Mouse (Mus musculus) CH12.LX (cell line): Measurements from ENCODE around the gene Olfr544. TPM values are rescaled to one million over a fixed set of nuclear protein-coding genes. Genes with fewer than 3 reads are reported as not detected.

ENCODE experiments used
- DNase-seq: peaks from one replicate; pipeline ENCODE4 v3.0.0-alpha.2; 2013; ENCODE audit errors: extremely low read depth
- H3K27ac ChIP-seq: 2 replicates; pipeline ENCODE4 v1.5.1; 2012; ENCODE audit warnings: low read depth, mild to moderate bottlenecking, control low read depth, moderate library complexity; ENCODE audit not compliant: insufficient read depth
- H3K27me3 ChIP-seq: replicated peaks from 2 replicates; pipeline ENCODE3; 2012; ENCODE audit warnings: inconsistent platforms
- H3K36me3 ChIP-seq, 2 experiments: replicated peaks in 1 of 2; 2 replicates each; pipeline versions ENCODE3 to v1.6.1; 2012; ENCODE audit warnings: inconsistent platforms in 1 of 2, low read length in 1 of 2, mild to moderate bottlenecking in 1 of 2, mixed read lengths in 1 of 2, moderate library complexity in 1 of 2; ENCODE audit not compliant: control insufficient read depth in 1 of 2, insufficient read depth in 1 of 2
- H3K4me1 ChIP-seq, 2 experiments: 2 replicates each; pipeline ENCODE4 v1.6.1; 2012; ENCODE audit warnings: inconsistent platforms in 1 of 2, moderate library complexity in 1 of 2; ENCODE audit not compliant: insufficient read depth in 2 of 2, control insufficient read depth in 1 of 2
- H3K4me2 ChIP-seq: 2 replicates; pipeline ENCODE4 v1.6.1; 2012; ENCODE audit warnings: low read depth, mild to moderate bottlenecking, control low read depth; ENCODE audit not compliant: poor library complexity, insufficient read depth, severe bottlenecking
- H3K4me3 ChIP-seq, 3 experiments: fragments of 150-350 bp in 1 of 3; sonication (generic) in 1 of 3; replicated peaks in 1 of 3; 2 replicates each; pipeline versions ENCODE3 to v1.5.1; 2011 to 2012; ENCODE audit warnings: low read depth in 2 of 3, low read length in 2 of 3, mild to moderate bottlenecking in 2 of 3, moderate library complexity in 2 of 3, control low read depth in 1 of 3, improper control_type of control experiment in 1 of 3, inconsistent platforms in 1 of 3, mixed read lengths in 1 of 3; ENCODE audit not compliant: poor library complexity in 1 of 3
- H3K79me2 ChIP-seq: replicated peaks from 2 replicates; pipeline ENCODE4 v1.6.1; 2012; ENCODE audit warnings: mild to moderate bottlenecking, moderate library complexity; ENCODE audit not compliant: control insufficient read depth, poor library complexity, insufficient read depth, severe bottlenecking; ENCODE audit errors: extremely low read depth
- H3K9ac ChIP-seq: 2 replicates; pipeline ENCODE4 v1.6.1; 2012; ENCODE audit warnings: low read depth, mild to moderate bottlenecking, control low read depth, moderate library complexity; ENCODE audit not compliant: insufficient read depth
- H3K9me3 ChIP-seq: replicated peaks from 2 replicates; pipeline ENCODE3; 2012; ENCODE audit warnings: low read length, inconsistent platforms, mixed read lengths
- BHLHE40 ChIP-seq: IDR thresholded peaks from 2 replicates; pipeline ENCODE4 v1.6.1; 2011; ENCODE audit warnings: mild to moderate bottlenecking, low read depth, low read length, improper control_type of control experiment
- CHD2 ChIP-seq: IDR thresholded peaks from 2 replicates; pipeline ENCODE4 v1.6.1; 2011; ENCODE audit warnings: low read length, improper control_type of control experiment
- CTCF ChIP-seq, 2 experiments: IDR thresholded peaks in 1 of 2; conservative IDR thresholded peaks in 1 of 2; 2 replicates each; pipeline ENCODE4 v1.5.1; 2011 to 2012; ENCODE audit warnings: low read depth in 2 of 2, low read length in 2 of 2, improper control_type of control experiment in 1 of 2, inconsistent platforms in 1 of 2, mild to moderate bottlenecking in 1 of 2, moderate library complexity in 1 of 2
- E2F4 ChIP-seq: IDR thresholded peaks from 2 replicates; pipeline ENCODE4 v1.6.1; 2011; ENCODE audit warnings: low read depth, low read length, improper control_type of control experiment; ENCODE audit not compliant: insufficient replicate concordance
- ELF1 ChIP-seq: IDR thresholded peaks from 2 replicates; pipeline ENCODE4 v1.6.1; 2014; ENCODE audit warnings: low read depth, mild to moderate bottlenecking, inconsistent platforms, low read length, improper control_type of control experiment
- ETS1 ChIP-seq: conservative IDR thresholded peaks from 2 replicates; pipeline ENCODE4 v1.6.1; 2012; ENCODE audit warnings: low read depth, mild to moderate bottlenecking, inconsistent platforms, low read length, improper control_type of control experiment, moderate library complexity
- HCFC1 ChIP-seq: IDR thresholded peaks from 2 replicates; pipeline ENCODE4 v1.6.1; 2012; ENCODE audit warnings: low read depth, mild to moderate bottlenecking, inconsistent platforms, low read length, improper control_type of control experiment
- IRF4 ChIP-seq: IDR thresholded peaks from 2 replicates; pipeline ENCODE4 v1.6.1; 2014; ENCODE audit warnings: low read depth, mild to moderate bottlenecking, inconsistent platforms, low read length, improper control_type of control experiment
- JUN ChIP-seq: IDR thresholded peaks from 2 replicates; pipeline ENCODE4 v1.6.1; 2011; ENCODE audit warnings: low read depth, mild to moderate bottlenecking, low read length, improper control_type of control experiment, moderate library complexity; ENCODE audit not compliant: insufficient read depth
- JUND ChIP-seq: conservative IDR thresholded peaks from 2 replicates; pipeline ENCODE4 v1.6.1; 2011; ENCODE audit warnings: low read depth, low read length, improper control_type of control experiment
- KAT2A ChIP-seq: IDR thresholded peaks from 2 replicates; pipeline ENCODE4 v1.6.1; 2012; ENCODE audit warnings: low read length, improper control_type of control experiment, inconsistent platforms; ENCODE audit not compliant: insufficient replicate concordance
- MAFK ChIP-seq: IDR thresholded peaks from 2 replicates; pipeline ENCODE4 v1.6.1; 2011; ENCODE audit warnings: low read length, improper control_type of control experiment; ENCODE audit not compliant: insufficient replicate concordance
- MAX ChIP-seq: IDR thresholded peaks from 2 replicates; pipeline ENCODE4 v1.6.1; 2011; ENCODE audit warnings: low read length, improper control_type of control experiment
- MAZ ChIP-seq: IDR thresholded peaks from 2 replicates; pipeline ENCODE4 v1.6.1; 2012; ENCODE audit warnings: low read depth, mild to moderate bottlenecking, inconsistent platforms, low read length, improper control_type of control experiment, moderate library complexity
- MEF2A ChIP-seq: IDR thresholded peaks from 2 replicates; pipeline ENCODE4 v1.6.1; 2014; ENCODE audit warnings: low read depth, mild to moderate bottlenecking, inconsistent platforms, low read length, improper control_type of control experiment, borderline replicate concordance
- MXI1 ChIP-seq: IDR thresholded peaks from 2 replicates; pipeline ENCODE4 v1.6.1; 2011; ENCODE audit warnings: mild to moderate bottlenecking, low read depth, low read length, improper control_type of control experiment
- NELFE ChIP-seq: IDR thresholded peaks from 2 replicates; pipeline ENCODE4 v1.6.1; 2011; ENCODE audit warnings: low read depth, low read length, improper control_type of control experiment
- PAX5 ChIP-seq: IDR thresholded peaks from 2 replicates; pipeline ENCODE4 v1.6.1; 2012; ENCODE audit warnings: low read length, inconsistent platforms, mixed read lengths
- POLR2A ChIP-seq: IDR thresholded peaks from 2 replicates; pipeline ENCODE4 v1.6.1; 2011; ENCODE audit warnings: low read depth, mild to moderate bottlenecking, improper control_type of control experiment, low read length
- POLR2AphosphoS2 ChIP-seq: IDR thresholded peaks from 2 replicates; pipeline ENCODE4 v1.6.1; 2011; ENCODE audit warnings: low read depth, low read length, improper control_type of control experiment
- RAD21 ChIP-seq: IDR thresholded peaks from 2 replicates; pipeline ENCODE4 v1.6.1; 2011; ENCODE audit warnings: low read depth, mild to moderate bottlenecking, low read length, improper control_type of control experiment, moderate library complexity
- SMC3 ChIP-seq: IDR thresholded peaks from 2 replicates; pipeline ENCODE4 v1.6.1; 2011; ENCODE audit warnings: low read depth, low read length, improper control_type of control experiment
- TBP ChIP-seq: conservative IDR thresholded peaks from 2 replicates; pipeline ENCODE4 v1.6.1; 2011; ENCODE audit warnings: low read depth, low read length, improper control_type of control experiment
- TCF12 ChIP-seq: IDR thresholded peaks from 2 replicates; pipeline ENCODE4 v1.6.1; 2014; ENCODE audit warnings: low read depth, mild to moderate bottlenecking, inconsistent platforms, low read length, improper control_type of control experiment
- UBTF ChIP-seq: IDR thresholded peaks from 2 replicates; pipeline ENCODE4 v1.6.1; 2012; ENCODE audit warnings: low read depth, mild to moderate bottlenecking, inconsistent platforms, low read length, improper control_type of control experiment, moderate library complexity
- USF2 ChIP-seq: conservative IDR thresholded peaks from 2 replicates; pipeline ENCODE4 v1.6.1; 2011; ENCODE audit warnings: low read depth, low read length, improper control_type of control experiment
- ZC3H11A ChIP-seq: IDR thresholded peaks from 2 replicates; pipeline ENCODE4 v1.6.1; 2012; ENCODE audit warnings: low read depth, mild to moderate bottlenecking, inconsistent platforms, low read length, improper control_type of control experiment
- ZKSCAN1 ChIP-seq: IDR thresholded peaks from 2 replicates; pipeline ENCODE4 v1.6.1; 2012; ENCODE audit warnings: low read depth, inconsistent platforms, low read length, improper control_type of control experiment, borderline replicate concordance
- ZMIZ1 ChIP-seq: IDR thresholded peaks from 2 replicates; pipeline ENCODE4 v1.6.1; 2012; ENCODE audit warnings: low read depth, mild to moderate bottlenecking, inconsistent platforms, low read length, improper control_type of control experiment
- dilution Hi-C: fragments of 300-500 bp; cut with MboI; formaldehyde crosslinking; loops from 2 replicates; pipeline ENCODE4 v1.14.3; 2020; ENCODE audit warnings: low sequenced_read_pairs; ENCODE audit not compliant: extremely low pct_unique_long_range_greater_than_20kb, extremely low pct_ligation_motif_present
- in situ Hi-C: fragments of 300-500 bp; cut with MboI; formaldehyde crosslinking; loops from 3 replicates; pipeline ENCODE4 v1.14.3; 2019; ENCODE audit warnings: low sequenced_read_pairs, low pct_ligation_motif_present, low pct_unique_long_range_greater_than_20kb, mixed read lengths
- polyA plus RNA-seq: library from polyadenylated mRNA; unstranded; fragments of >175 nt; gene quantifications from 2 replicates; pipeline ENCODE4 v1.2.1, GENCODE M21; 2012; ENCODE audit warnings: low read depth; ENCODE audit not compliant: insufficient read length
- total RNA-seq, 2 experiments: library from RNA; depleted of rRNA; stranded (reverse); fragments of 300-350 nt in 1 of 2; fragments of >200 nt in 1 of 2; gene quantifications; 2 replicates each; pipeline ENCODE4 v1.2.3; 2012 to 2014

Gene Olfr544
- total and polyA plus RNA-seq, 3 experiments: 0.23 TPM; not detected in 2

- H3K4me1 ChIP-seq: peaks cover 5 to 24% of the 10 kb centered on the region in 2 experiments
- H3K4me3 ChIP-seq: peak overlapping the region in 2 of 3 experiments; percentile 22 to 36
- no peak for TF ChIP-seq MAFK
- TF ChIP-seq ETS1: no peak
- TF ChIP-seq ELF1: 0 out of 2 replicates have a peak, but pooled peaks have one; percentile 7
- TF ChIP-seq RAD21: peak; percentile 96
- TF ChIP-seq POLR2AphosphoS2: no peak
- peak; percentile 82 for TF ChIP-seq SMC3
- 0 out of 2 replicates have a peak, but pooled peaks have one; percentile 40 for TF ChIP-seq MAX
- TF ChIP-seq UBTF: 0 out of 2 replicates have a peak, but pooled peaks have one; percentile 41
- 0 out of 2 replicates have a peak, but pooled peaks have one; percentile 27 for TF ChIP-seq MEF2A
- TF ChIP-seq E2F4: peak; percentile 80; the same call in 1 of the 2 replicates
- TF ChIP-seq TCF12: 0 out of 2 replicates have a peak, but pooled peaks have one; percentile 20
- no peak for TF ChIP-seq CHD2
- TF ChIP-seq PAX5: no peak
- no peak for TF ChIP-seq JUN
- TF ChIP-seq MAZ: peak; percentile 16; the same call in 1 of the 2 replicates
- no peak for TF ChIP-seq USF2
- TF ChIP-seq IRF4: peak; percentile 76
- no peak for TF ChIP-seq TBP
- TF ChIP-seq NELFE: no peak
- TF ChIP-seq ZKSCAN1: no peak
- peak; percentile 56 for TF ChIP-seq ZC3H11A
- TF ChIP-seq HCFC1: no peak; the same call in 1 of the 2 replicates
- TF ChIP-seq KAT2A: 0 out of 2 replicates have a peak, but pooled peaks have one; percentile 25
- no peak for TF ChIP-seq ZMIZ1
- peak; percentile 67 for TF ChIP-seq BHLHE40
- TF ChIP-seq MXI1: peak; percentile 43; the same call in 1 of the 2 replicates
- TF ChIP-seq POLR2A: no peak
- TF ChIP-seq JUND: no peak
- TF ChIP-seq CTCF (conservative IDR thresholded peaks at IDR 0.05 in 1 of 2, IDR thresholded peaks at IDR 0.05 in 1 of 2; ENCODE audit: low read depth in 2 of 2, low read length in 2 of 2): peak in 1 of 2 experiments; percentile 95; a peak in 2 of 4 replicates
- H3K9ac ChIP-seq: peak overlapping the region; percentile 48
- in situ Hi-C loops: loop anchor here (25.0 kb wide), 1 partner anchor 249 kb away; the partner anchor contains the start of genes Olfr560, Olfr561 and Olfr78
- H3K79me2 ChIP-seq: no peaks in the 10 kb centered on the region
- peak; percentile 67 for DNase-seq
- H3K4me2 ChIP-seq: peak overlapping the region; percentile 71
- no peaks in the 10 kb centered on the region for H3K27me3 ChIP-seq
- H3K9me3 ChIP-seq: no peaks in the 10 kb centered on the region
- H3K36me3 ChIP-seq: no peaks in the 10 kb centered on the region
- no peak overlapping the region for H3K27ac ChIP-seq
- dilution Hi-C loops: no loop called here
These were observed 24.8 kb upstream of the Olfr544 start for GRCm38 (mm10) chr7:102512814-102513435.
